Mouse (Mus musculus): ENCODE measurements around the gene Cebpzos.

DNA sequence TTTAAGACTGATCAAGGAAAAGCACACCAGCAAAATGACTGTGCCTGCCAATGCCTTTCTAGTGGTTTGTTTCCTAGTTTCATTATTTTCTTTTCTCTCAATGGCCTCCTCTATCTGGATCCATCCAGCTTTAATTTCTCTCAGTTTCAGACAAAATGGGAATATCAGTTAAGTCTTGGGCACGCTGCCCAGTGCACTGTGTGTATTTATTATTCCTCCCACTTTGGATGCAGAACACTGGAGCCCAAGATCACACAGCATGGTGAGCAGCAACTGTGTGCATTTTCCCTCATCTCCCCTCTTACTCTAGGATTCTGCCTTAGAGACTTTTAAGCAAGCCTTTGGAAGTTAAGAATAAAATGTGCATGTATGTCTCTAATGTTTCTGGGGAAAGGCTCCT lies 48.1 kb downstream of the Cebpzos start:
- no peak for TF ChIP-seq CTCF (IDR thresholded peaks at IDR 0.05)
- no peak for TF ChIP-seq EP300 (IDR thresholded peaks at IDR 0.05)

Measured in lung, postnatal 0 days (tissue).